Mouse (Mus musculus) MEL (cell line): ENCODE data around the gene Dhrs1. TPM values are rescaled to one million over a fixed set of nuclear protein-coding genes. Genes with fewer than 3 reads are reported as not detected.

Experiments used
- DNase-seq: peaks from one replicate; pipeline ENCODE4 v3.0.0; 2011; ENCODE audit warnings: low read depth, low spot score
- H3K27ac ChIP-seq: 2 replicates; pipeline ENCODE4 v1.5.1; 2012; ENCODE audit warnings: low read depth, mild to moderate bottlenecking, control low read depth, low read length, moderate library complexity; ENCODE audit not compliant: control insufficient read depth
- H3K27me3 ChIP-seq, 2 experiments: fragments of 150-350 bp in 1 of 2; sonication (generic) in 1 of 2; 2 replicates each; pipeline ENCODE4 v1.6.1; 2012; ENCODE audit warnings: low read length in 2 of 2, mild to moderate bottlenecking in 2 of 2, improper control_type of control experiment in 1 of 2, moderate library complexity in 1 of 2; ENCODE audit not compliant: insufficient read depth in 2 of 2, control insufficient read depth in 1 of 2
- H3K36me3 ChIP-seq, 2 experiments: 2 replicates each; pipeline ENCODE4 v1.6.1; 2012 to 2014; ENCODE audit warnings: low read length in 2 of 2, improper control_type of control experiment in 1 of 2, inconsistent platforms in 1 of 2, mild to moderate bottlenecking in 1 of 2; ENCODE audit not compliant: insufficient read depth in 2 of 2, control insufficient read depth in 1 of 2
- H3K4me1 ChIP-seq, 2 experiments: fragments of 150-350 bp in 1 of 2; sonication (generic) in 1 of 2; 2 replicates each; pipeline ENCODE4 v1.6.1; 2012; ENCODE audit warnings: low read length in 2 of 2, improper control_type of control experiment in 1 of 2, mild to moderate bottlenecking in 1 of 2; ENCODE audit not compliant: insufficient read depth in 2 of 2, control insufficient read depth in 1 of 2
- H3K4me3 ChIP-seq, 2 experiments: fragments of 150-350 bp in 1 of 2; sonication (generic) in 1 of 2; 2 replicates each; pipeline ENCODE4 v1.5.1; 2012; ENCODE audit warnings: low read depth in 2 of 2, low read length in 2 of 2, mild to moderate bottlenecking in 2 of 2, moderate library complexity in 2 of 2, control low read depth in 1 of 2, improper control_type of control experiment in 1 of 2; ENCODE audit not compliant: control insufficient read depth in 1 of 2, insufficient read depth in 1 of 2
- H3K79me2 ChIP-seq: 2 replicates; pipeline ENCODE4 v1.6.1; 2012; ENCODE audit warnings: mild to moderate bottlenecking, low read length, moderate library complexity; ENCODE audit not compliant: control insufficient read depth, poor library complexity, insufficient read depth
- H3K9ac ChIP-seq: 2 replicates; pipeline ENCODE4 v1.6.1; 2012; ENCODE audit warnings: low read depth, mild to moderate bottlenecking, control low read depth, low read length, moderate library complexity; ENCODE audit not compliant: control insufficient read depth, poor library complexity, severe bottlenecking
- H3K9me3 ChIP-seq: fragments of 150-350 bp; sonication (generic); replicated peaks from 2 replicates; pipeline ENCODE4 v1.6.1; 2012; ENCODE audit warnings: mild to moderate bottlenecking, low read length, improper control_type of control experiment, moderate library complexity; ENCODE audit not compliant: insufficient read depth
- CHD2 ChIP-seq: IDR thresholded peaks from 2 replicates; pipeline ENCODE4 v1.6.1; 2011; ENCODE audit warnings: low read length, improper control_type of control experiment
- CTCF ChIP-seq, 3 experiments: IDR thresholded peaks in 2 of 3; conservative IDR thresholded peaks in 1 of 3; 2 replicates each; pipeline ENCODE4 v1.5.1; 2011 to 2012; ENCODE audit warnings: low read length in 3 of 3, low read depth in 2 of 3, mild to moderate bottlenecking in 2 of 3, improper control_type of control experiment in 1 of 3, inconsistent platforms in 1 of 3, mixed read lengths in 1 of 3, moderate library complexity in 1 of 3; ENCODE audit not compliant: control insufficient read depth in 1 of 3, insufficient read depth in 1 of 3, poor library complexity in 1 of 3, severe bottlenecking in 1 of 3
- E2F4 ChIP-seq: IDR thresholded peaks from 2 replicates; pipeline ENCODE4 v1.6.1; 2011; ENCODE audit warnings: low read depth, low read length, improper control_type of control experiment, borderline replicate concordance
- ELF1 ChIP-seq: IDR thresholded peaks from 2 replicates; pipeline ENCODE4 v1.6.1; 2014; ENCODE audit warnings: low read depth, mild to moderate bottlenecking, inconsistent platforms, low read length, improper control_type of control experiment, moderate library complexity
- EP300 ChIP-seq, 2 experiments: IDR thresholded peaks; 2 replicates each; pipeline ENCODE4 v1.6.1; 2011; ENCODE audit warnings: improper control_type of control experiment in 2 of 2, low read length in 2 of 2, low read depth in 1 of 2, mild to moderate bottlenecking in 1 of 2
- GATA1 ChIP-seq: IDR thresholded peaks from 2 replicates; pipeline ENCODE4 v1.6.1; 2011; ENCODE audit warnings: low read depth, low read length, improper control_type of control experiment
- HCFC1 ChIP-seq: IDR thresholded peaks from 2 replicates; pipeline ENCODE4 v1.6.1; 2012; ENCODE audit warnings: low read depth, mild to moderate bottlenecking, inconsistent platforms, low read length, improper control_type of control experiment, moderate library complexity
- JUND ChIP-seq: IDR thresholded peaks from 2 replicates; pipeline ENCODE4 v1.6.1; 2011; ENCODE audit warnings: low read depth, mild to moderate bottlenecking, improper control_type of control experiment, low read length
- KAT2A ChIP-seq: conservative IDR thresholded peaks from 2 replicates; pipeline ENCODE4 v1.6.1; 2012; ENCODE audit warnings: low read depth, low read length, improper control_type of control experiment, inconsistent platforms
- MAX ChIP-seq: IDR thresholded peaks from 2 replicates; pipeline ENCODE4 v1.6.1; 2011; ENCODE audit warnings: low read length, improper control_type of control experiment
- MAZ ChIP-seq: IDR thresholded peaks from 2 replicates; pipeline ENCODE4 v1.6.1; 2012; ENCODE audit warnings: low read depth, mild to moderate bottlenecking, inconsistent platforms, low read length, improper control_type of control experiment
- MXI1 ChIP-seq: IDR thresholded peaks from 2 replicates; pipeline ENCODE4 v1.6.1; 2011; ENCODE audit warnings: mild to moderate bottlenecking, low read depth, low read length, improper control_type of control experiment
- MYB ChIP-seq: IDR thresholded peaks from 2 replicates; pipeline ENCODE4 v1.6.1; 2011; ENCODE audit warnings: mild to moderate bottlenecking, low read depth, low read length, improper control_type of control experiment
- MYC ChIP-seq: IDR thresholded peaks from 2 replicates; pipeline ENCODE4 v1.6.1; 2011; ENCODE audit warnings: low read depth, mild to moderate bottlenecking, low read length, improper control_type of control experiment, moderate library complexity
- NELFE ChIP-seq: IDR thresholded peaks from 2 replicates; pipeline ENCODE4 v1.6.1; 2011; ENCODE audit warnings: low read depth, low read length, improper control_type of control experiment
- POLR2A ChIP-seq, 2 experiments: IDR thresholded peaks; 2 replicates each; pipeline ENCODE4 v1.6.1; 2011 to 2012; ENCODE audit warnings: low read length in 2 of 2, mild to moderate bottlenecking in 2 of 2, control low read depth in 1 of 2, improper control_type of control experiment in 1 of 2, low read depth in 1 of 2, moderate library complexity in 1 of 2; ENCODE audit not compliant: control insufficient read depth in 1 of 2, insufficient read depth in 1 of 2, poor library complexity in 1 of 2
- POLR2AphosphoS2 ChIP-seq: IDR thresholded peaks from 2 replicates; pipeline ENCODE4 v1.6.1; 2011; ENCODE audit warnings: low read length, improper control_type of control experiment
- RCOR1 ChIP-seq: IDR thresholded peaks from 2 replicates; pipeline ENCODE4 v1.6.1; 2012; ENCODE audit warnings: low read depth, mild to moderate bottlenecking, inconsistent platforms, low read length, improper control_type of control experiment
- SIN3A ChIP-seq: IDR thresholded peaks from 2 replicates; pipeline ENCODE4 v1.6.1; 2012; ENCODE audit warnings: low read length, improper control_type of control experiment, inconsistent platforms
- SMC3 ChIP-seq: IDR thresholded peaks from 2 replicates; pipeline ENCODE4 v1.6.1; 2011; ENCODE audit warnings: low read depth, low read length, improper control_type of control experiment
- TCF12 ChIP-seq: IDR thresholded peaks from 2 replicates; pipeline ENCODE4 v1.6.1; 2014; ENCODE audit warnings: low read depth, mild to moderate bottlenecking, inconsistent platforms, low read length, improper control_type of control experiment, moderate library complexity
- USF1 ChIP-seq: IDR thresholded peaks from 2 replicates; pipeline ENCODE4 v1.6.1; 2014; ENCODE audit warnings: low read depth, mild to moderate bottlenecking, inconsistent platforms, low read length, improper control_type of control experiment, moderate library complexity
- USF2 ChIP-seq, 2 experiments: IDR thresholded peaks; 2 replicates each; pipeline ENCODE4 v1.6.1; 2011 to 2012; ENCODE audit warnings: improper control_type of control experiment in 2 of 2, low read length in 2 of 2, borderline replicate concordance in 1 of 2, inconsistent platforms in 1 of 2, low read depth in 1 of 2, mild to moderate bottlenecking in 1 of 2; ENCODE audit not compliant: insufficient read depth in 1 of 2
- ZKSCAN1 ChIP-seq: IDR thresholded peaks from 2 replicates; pipeline ENCODE4 v1.6.1; 2012; ENCODE audit warnings: low read depth, mild to moderate bottlenecking, inconsistent platforms, low read length, improper control_type of control experiment, moderate library complexity
- ZMIZ1 ChIP-seq: IDR thresholded peaks from 2 replicates; pipeline ENCODE4 v1.6.1; 2012; ENCODE audit warnings: low read depth, mild to moderate bottlenecking, inconsistent platforms, low read length, improper control_type of control experiment, moderate library complexity
- polyA plus RNA-seq, 2 experiments: library from polyadenylated mRNA; stranded (reverse) in 1 of 2; unstranded in 1 of 2; fragments of >175 nt in 1 of 2; fragments of >200 nt in 1 of 2; gene quantifications; 2 replicates each; pipeline versions ENCODE4 v1.2.1 to v1.2.4; 2012; ENCODE audit warnings: low replicate concordance in 2 of 2, low read depth in 1 of 2; ENCODE audit not compliant: insufficient read length in 2 of 2, insufficient read depth in 1 of 2, missing spikeins in 1 of 2
- total RNA-seq: library from RNA; depleted of rRNA; stranded (reverse); fragments of 300-350 nt; gene quantifications from 2 replicates; pipeline ENCODE4 v1.2.3, GENCODE M21; 2012; rRNA removed

The Dhrs1 gene
- 20.0 and 21.7 TPM in 2 replicates for total RNA-seq
- polyA plus RNA-seq: 10 to 100 TPM in 1 of 2 experiments, not detected in 1; 48.8 TPM

GRCm38 (mm10) chr14:55745180-55745860 lies at the start of gene Dhrs1, which contains the start of gene Nop9:
Dhrs1 (minus strand) TSS chr14:55745690.
Nop9 (plus strand) TSS chr14:55745693.
- Histone ChIP-seq H3K4me3 (peak within 1 kb of the TSS; percentile 94 to 99), H3K27ac (peak within 1 kb of the TSS; percentile 74), H3K79me2 (peaks cover 22% of the 10 kb centered on the region), H3K9ac (peak within 1 kb of the TSS; percentile 97), H3K36me3 (peaks cover 10 to 11% of the 10 kb centered on the region in 2 experiments; a peak in 3 of 4 replicates), H3K9me3 (no peaks in the 10 kb centered on the region), H3K4me1 (peaks cover 3 to 18% of the 10 kb centered on the region in 2 experiments; a peak in 2 of 4 replicates), H3K27me3 (no peaks in the 10 kb centered on the region)
- TF ChIP-seq NELFE (peak; percentile 67; the same call in 1 of the 2 replicates), TCF12 (peak; percentile 5; the same call in 1 of the 2 replicates), MAZ (no peak; the same call in 1 of the 2 replicates), MYC (no peak), ELF1 (peak; percentile 75), GATA1 (no peak), CTCF (IDR thresholded peaks at IDR 0.05 in 2 of 3, conservative IDR thresholded peaks at IDR 0.05 in 1 of 3; ENCODE audit: control insufficient read depth in 1 of 3, insufficient read depth in 1 of 3, low read depth in 2 of 3, low read length in 3 of 3, poor library complexity in 1 of 3, severe bottlenecking in 1 of 3) (no peak), MXI1 (peak; percentile 87), CHD2 (no peak), KAT2A (no peak), E2F4 (no peak), ZMIZ1 (peak; percentile 49; the same call in 1 of the 2 replicates), MYB (no peak), RCOR1 (no peak), SIN3A (peak; percentile 68; the same call in 1 of the 2 replicates), USF2 (IDR thresholded peaks at IDR 0.05; ENCODE audit: borderline replicate concordance in 1 of 2, insufficient read depth in 1 of 2, low read depth in 1 of 2, low read length in 2 of 2) (no peak), ZKSCAN1 (no peak), HCFC1 (peak; percentile 84), POLR2AphosphoS2 (peak; percentile 55; the same call in 1 of the 2 replicates), MAX (peak; percentile 39; the same call in 1 of the 2 replicates), EP300 (IDR thresholded peaks at IDR 0.05; ENCODE audit: low read depth in 1 of 2, low read length in 2 of 2) (no peak), SMC3 (no peak), JUND (no peak), POLR2A (IDR thresholded peaks at IDR 0.05; ENCODE audit: control insufficient read depth in 1 of 2, insufficient read depth in 1 of 2, low read depth in 1 of 2, low read length in 2 of 2, poor library complexity in 1 of 2) (peak; percentile 76 to 91; a peak in 3 of 4 replicates), USF1 (no peak)
- DNase-seq: peak; percentile 92
